Mouse (Mus musculus) cerebellum, adult 11-12 months (tissue): Measurements from ENCODE around the gene Bspry.

Experiments
- DNase-seq: peaks from one replicate; pipeline ENCODE4 v3.0.0; 2022

Gene Bspry

DNA sequence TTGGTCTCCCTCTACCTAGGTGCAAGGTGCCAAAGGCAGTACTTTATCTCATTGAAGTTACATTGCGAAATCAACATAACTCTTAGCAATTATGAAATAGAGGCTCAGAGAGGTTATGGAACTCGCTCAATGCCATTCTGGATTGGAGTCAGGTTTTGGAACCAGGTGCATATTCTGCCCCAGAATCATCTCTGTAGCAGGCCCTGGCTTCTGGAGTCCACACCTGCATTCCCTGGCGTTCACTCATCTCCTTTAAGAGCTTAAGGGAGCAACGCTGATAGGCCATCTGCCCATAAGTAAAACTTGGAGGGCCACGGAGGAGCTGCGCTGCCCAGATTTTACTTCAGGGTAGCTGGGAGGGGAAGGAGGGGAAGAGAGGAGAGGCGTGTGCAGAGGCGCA, 37.2 kb downstream of the Bspry start:
- DNase-seq: peak; percentile 35

DNA sequence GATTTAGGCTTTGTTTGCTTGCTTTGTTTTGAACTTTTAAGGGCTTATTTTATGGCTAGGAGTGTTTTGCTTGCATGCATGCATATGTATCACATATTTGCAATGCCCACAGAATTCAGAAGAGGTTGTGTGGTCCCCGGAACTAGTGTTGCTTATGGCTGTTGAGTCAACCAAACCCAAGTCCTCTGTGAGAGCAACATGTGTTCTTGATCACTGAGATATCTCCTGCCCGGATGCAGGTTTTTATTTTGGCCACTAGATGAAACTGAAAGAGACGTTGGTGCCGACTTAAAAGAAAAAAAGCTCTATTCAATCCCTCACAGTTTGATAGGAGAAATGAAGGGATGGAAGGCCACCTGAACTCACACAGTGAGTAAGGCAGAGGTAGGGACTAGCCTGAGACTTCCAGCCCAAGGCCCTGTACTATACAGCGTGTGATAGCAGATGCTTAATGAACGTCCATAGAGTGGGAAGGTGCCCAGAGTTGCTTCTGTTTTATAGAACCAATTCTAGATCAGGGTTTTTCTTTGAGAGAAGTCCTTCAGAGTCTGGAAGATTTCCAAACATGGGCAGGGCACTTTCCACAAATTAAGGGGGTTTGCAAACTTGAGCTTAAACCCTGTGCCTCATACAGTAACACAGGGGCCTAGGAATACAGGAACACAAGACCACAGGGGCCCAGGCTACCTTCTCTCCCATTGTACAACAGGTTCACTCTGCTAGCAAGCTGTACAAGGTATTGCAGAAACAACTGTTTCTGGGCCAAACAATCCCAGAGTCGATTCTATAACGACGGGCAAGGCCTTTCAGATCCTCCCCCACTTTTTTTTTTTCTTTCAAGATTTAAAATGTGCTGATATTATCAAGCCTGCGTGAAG, 37.9 kb downstream of the Bspry start:
- DNase-seq: no peak

- DNase-seq: peak; percentile 89
These were observed 38.7 kb downstream of the Bspry start for GRCm38 (mm10) chr4:62518416-62519121.

GRCm38 (mm10) chr4:62519122-62519848, 39.4 kb downstream of the Bspry start:
- DNase-seq: no peak

DNA sequence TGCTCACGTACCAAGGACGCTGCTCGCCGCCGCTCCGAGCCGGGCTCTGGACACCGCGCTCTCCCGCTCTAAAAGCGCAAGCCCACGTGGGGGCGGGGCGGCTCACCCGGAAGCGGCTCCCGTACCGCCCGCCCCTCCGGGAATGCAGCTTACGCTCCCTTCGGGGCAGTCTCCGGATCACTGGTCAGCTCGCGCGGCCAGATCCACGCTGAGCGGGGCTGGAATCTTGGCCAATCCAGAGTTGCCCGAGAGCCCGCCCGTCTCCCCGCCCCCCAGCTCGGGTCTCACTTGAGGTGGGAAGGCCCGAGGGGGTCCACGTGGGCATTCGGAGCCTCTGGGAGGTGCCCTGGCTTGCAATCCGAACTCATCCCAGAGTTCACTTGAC, 40.0 kb downstream of the Bspry start, which contains the start of gene Alad:
TSS of gene Alad (minus strand) at position 70 of the 385 bp plus-strand sequence.
- peak; percentile 89 for DNase-seq

DNA sequence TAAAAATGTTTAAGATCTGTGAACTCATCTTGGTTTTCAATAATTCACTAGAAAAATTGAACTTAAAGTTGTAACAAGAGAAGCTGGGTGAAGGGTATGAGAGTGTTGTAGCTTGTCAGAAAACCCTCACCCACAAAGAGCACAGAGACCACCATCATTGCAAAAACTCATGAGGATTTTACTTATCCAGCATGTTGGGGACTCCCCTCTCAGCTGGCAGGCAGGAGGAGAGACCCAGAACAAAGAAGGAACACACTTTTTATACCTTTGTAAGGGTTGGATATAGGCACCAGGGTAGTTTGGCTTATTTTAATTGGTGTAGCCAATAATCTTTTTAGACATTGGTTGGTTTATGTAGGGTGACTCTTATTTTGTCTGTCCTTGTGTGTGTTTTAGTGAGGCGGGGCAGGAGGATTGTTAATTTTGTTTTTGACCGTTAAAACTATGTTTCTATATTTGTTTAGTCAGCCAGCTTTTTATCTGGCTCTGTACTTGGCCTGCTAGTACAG, 41.1 kb downstream of the Bspry start:
- no peak for DNase-seq

- DNase-seq: peak; percentile 97
These were observed 45.0 kb downstream of the Bspry start, which contains the start of the genes Pole3 and 4933430I17Rik for GRCm38 (mm10) chr4:62524651-62525488. Gene Pole3 (minus strand): TSS chr4:62525068. Gene 4933430I17Rik (plus strand): TSS chr4:62525369.

GRCm38 (mm10) chr4:62525489-62525811, 45.6 kb downstream of the Bspry start:
- DNase-seq: no peak

DNA sequence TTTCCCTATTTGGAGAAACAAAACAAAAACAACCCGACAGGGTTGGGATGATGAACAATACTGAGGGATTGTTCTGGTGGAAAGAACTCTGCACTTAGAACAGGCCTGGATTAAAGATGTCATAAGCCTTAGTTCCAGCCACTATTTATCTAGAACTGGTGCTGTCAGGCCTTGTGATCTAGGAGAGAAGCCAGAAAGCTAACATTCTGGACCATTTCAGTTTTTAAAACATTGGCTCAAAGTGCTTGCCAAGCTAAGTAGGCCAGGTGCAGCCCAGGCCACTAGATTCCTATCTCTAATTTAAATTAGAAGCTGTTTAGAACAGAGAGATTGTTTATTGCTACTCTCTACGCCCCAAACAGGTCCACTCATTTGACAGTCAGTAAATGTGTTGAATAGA, 46.4 kb downstream of the Bspry start:
- DNase-seq: no peak

DNA sequence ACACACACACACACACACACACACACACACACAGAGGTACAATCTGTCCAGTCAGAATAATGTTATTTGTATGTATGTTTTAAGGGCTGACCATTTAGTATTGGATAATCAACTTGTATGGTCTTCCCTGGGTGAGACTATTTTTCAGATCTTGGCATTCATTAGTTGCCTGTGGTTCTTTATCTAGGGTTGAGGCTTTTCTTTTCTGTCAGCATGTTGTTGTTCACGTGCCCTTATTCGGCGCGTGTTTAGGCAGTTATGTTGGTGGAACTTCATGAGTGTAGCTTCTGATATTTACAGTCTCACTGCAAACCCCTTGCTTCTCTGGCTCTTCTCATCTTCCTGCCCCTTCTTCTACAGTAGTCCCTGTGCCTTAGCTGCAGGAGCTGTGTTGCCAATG, 47.8 kb downstream of the Bspry start:
- DNase-seq: no peak

- no peak for DNase-seq
These were observed 53.9 kb downstream of the Bspry start for GRCm38 (mm10) chr4:62533729-62534128.

DNA sequence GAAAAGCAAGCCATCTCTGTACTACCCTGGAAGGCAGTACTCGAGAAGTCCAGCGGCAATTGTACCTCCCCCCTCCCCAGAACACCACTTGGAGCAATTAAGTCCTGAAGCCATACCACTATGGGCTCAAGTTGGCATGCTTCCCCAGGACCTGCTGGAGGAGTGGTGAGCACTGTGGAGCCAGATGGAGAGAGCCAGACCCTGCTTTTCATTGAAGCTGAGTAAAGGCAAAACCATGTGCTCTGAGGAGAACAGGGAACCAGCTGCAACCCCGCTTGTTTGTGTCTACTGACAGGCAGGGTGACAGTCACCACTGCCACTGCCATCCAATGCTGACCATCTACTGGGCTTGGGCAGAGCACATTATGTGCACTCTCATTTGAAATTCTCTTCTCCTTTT, 61.9 kb downstream of the Bspry start:
- no peak for DNase-seq

DNA sequence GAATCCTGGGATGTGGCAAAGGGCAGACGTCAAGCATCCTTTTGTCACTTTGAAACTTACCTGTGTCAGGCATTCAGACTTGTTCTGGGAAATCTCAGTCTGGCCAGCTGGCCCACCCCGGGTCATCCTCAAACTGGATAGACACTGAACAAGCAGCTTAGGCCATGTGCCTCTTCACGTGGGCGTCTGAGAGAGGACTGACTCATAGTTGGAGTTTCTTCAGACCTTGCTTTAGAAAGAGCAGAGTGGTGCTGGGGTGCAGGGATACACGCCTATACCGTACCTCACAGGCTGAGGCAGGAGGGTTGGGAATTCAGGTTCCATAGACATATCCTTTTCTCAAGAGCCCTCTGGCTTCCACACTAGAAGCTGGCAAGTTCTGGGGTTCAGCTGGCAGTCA, 63.9 kb downstream of the Bspry start:
- no peak for DNase-seq

GRCm38 (mm10) chr4:62544801-62545200, 64.9 kb downstream of the Bspry start:
- DNase-seq: no peak
